Mouse (Mus musculus): Measurements from ENCODE around the gene Naip5.
"Not testable (repeated sequence)": the region's sequence is repeated elsewhere in the genome, so short reads cannot be mapped to it uniquely, and the experiment has no call there.

Gene Naip5

GRCm38 (mm10) chr13:100246223-100246622, at the start of gene Naip5:
TSS of gene Naip5 (minus strand) at chr13:100246323.
- DNase-seq (ENCODE audit: low spot score) = not testable (repeated sequence)

GRCm38 (mm10) chr13:100284611-100285010, 38.5 kb upstream of the Naip5 start:
- no peak for DNase-seq (ENCODE audit: low spot score)

DNA sequence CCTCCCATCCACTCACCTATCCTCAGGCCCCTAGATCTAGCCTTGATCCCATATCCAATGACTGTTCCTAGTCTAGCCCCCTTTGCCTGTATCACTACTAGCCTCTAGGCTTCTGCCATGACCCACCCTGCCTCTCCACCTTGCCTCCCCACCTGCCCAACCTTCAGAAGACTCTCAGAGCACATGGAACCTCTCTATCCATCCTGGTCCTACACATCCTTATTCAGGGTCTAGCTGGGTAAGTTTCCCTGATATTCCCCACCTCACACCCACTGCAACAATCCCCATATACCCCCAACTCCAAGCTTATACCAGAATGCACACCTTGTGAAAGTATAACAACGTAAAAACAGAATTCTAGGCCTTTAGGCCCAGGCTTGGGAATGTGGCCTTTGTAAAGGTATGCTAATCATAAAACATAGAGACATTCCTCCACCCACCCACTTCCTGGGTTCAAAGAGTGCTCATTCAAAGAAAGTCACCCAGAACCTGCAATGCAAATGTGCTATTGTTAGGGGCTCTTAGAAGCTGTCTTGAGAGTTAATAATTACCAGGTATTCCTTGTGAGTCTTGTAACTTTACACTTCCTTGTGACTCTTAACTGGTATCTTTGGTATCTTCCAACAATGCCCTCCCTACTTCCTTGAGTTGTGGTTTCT, 25.5 kb upstream of the Naip5 start:
- DNase-seq (ENCODE audit: low spot score) = not testable (repeated sequence)

GRCm38 (mm10) chr13:100256996-100257395, 10.9 kb upstream of the Naip5 start:
- DNase-seq (ENCODE audit: low spot score) = not testable (repeated sequence)

DNA sequence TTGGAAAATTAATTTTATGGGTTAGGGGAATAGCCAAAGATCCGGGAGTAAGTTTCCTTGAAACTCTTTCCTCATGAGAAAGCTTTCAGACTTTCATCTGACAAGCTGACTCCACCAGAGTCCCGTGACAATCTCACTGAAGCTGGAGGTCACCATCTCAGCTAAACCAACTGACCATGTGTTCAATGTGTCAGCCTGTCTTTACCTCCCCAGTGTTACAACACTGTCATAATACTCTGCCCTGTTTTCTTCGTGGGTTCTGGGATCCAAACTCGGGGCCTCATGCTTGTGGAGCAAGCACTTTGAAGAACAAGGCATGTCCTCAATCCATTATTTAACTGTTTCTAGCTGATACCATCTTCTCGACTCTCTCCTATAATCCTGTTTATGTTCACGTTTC, 9.8 kb upstream of the Naip5 start:
- DNase-seq (ENCODE audit: low spot score) = not testable (repeated sequence)

GRCm38 (mm10) chr13:100251897-100252296, 5.8 kb upstream of the Naip5 start:
- DNase-seq (ENCODE audit: low spot score) = not testable (repeated sequence)

- DNase-seq (ENCODE audit: low spot score) = not testable (repeated sequence)
Measured at GRCm38 (mm10) chr13:100246896-100247519, 885 bp upstream of the Naip5 start.

- DNase-seq (ENCODE audit: low spot score) = no peak
Measured at GRCm38 (mm10) chr13:100243702-100244101, 2.4 kb downstream of the Naip5 start.

GRCm38 (mm10) chr13:100213683-100214082, 32.4 kb downstream of the Naip5 start:
- DNase-seq (ENCODE audit: low spot score) = not testable (repeated sequence)

DNA sequence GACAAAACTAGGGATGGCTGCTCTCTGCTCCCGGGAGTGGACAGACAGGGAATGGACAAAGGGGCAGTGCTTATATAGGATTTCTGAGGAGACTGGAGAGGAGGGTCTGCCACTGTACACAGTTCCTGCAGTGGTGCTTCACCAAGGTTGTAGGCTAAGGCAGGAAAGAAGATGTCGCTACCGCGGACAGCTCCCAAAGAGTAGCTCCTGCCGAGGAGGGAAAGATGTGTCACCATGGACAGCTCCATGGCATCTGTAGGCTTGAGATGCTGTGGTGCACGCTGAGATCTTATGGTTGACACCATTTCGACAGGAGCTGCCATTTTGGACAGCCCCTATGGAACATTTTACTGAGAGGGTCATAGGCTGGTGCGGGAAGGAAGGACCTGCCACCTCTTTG, 35.6 kb downstream of the Naip5 start:
- DNase-seq (ENCODE audit: low spot score) = no peak

- DNase-seq (ENCODE audit: low spot score) = no peak
Measured at GRCm38 (mm10) chr13:100203319-100203718, 42.8 kb downstream of the Naip5 start.

GRCm38 (mm10) chr13:100201659-100202333, 44.3 kb downstream of the Naip5 start, which contains the start of gene Naip2:
TSS of gene Naip2 (minus strand) at chr13:100202092.
- not testable (repeated sequence) for DNase-seq (ENCODE audit: low spot score)

GRCm38 (mm10) chr13:100200778-100201177, 45.3 kb downstream of the Naip5 start:
- no peak for DNase-seq (ENCODE audit: low spot score)

- no peak for DNase-seq (ENCODE audit: low spot score)
Measured at GRCm38 (mm10) chr13:100195421-100195820, 50.7 kb downstream of the Naip5 start.

DNA sequence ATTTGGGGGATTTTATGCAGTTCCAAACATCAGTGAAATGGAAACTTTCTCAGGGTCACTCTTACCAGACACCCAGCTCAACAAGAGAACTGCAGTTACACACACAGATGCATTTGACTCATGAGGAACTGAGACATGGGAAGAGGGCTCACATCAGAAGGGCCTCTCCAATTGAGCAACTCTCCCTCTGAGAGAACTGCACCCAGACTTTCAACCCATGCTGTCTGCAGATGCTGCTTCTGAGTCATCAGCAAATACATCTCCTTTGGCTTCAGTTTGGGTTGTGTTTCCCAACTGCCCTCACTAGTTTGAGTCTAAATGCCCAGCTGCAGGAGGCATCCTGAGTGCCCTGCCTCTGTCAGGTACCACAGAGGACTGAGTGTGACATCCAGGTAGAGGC, 63.0 kb downstream of the Naip5 start:
- DNase-seq (ENCODE audit: low spot score) = not testable (repeated sequence)

DNA sequence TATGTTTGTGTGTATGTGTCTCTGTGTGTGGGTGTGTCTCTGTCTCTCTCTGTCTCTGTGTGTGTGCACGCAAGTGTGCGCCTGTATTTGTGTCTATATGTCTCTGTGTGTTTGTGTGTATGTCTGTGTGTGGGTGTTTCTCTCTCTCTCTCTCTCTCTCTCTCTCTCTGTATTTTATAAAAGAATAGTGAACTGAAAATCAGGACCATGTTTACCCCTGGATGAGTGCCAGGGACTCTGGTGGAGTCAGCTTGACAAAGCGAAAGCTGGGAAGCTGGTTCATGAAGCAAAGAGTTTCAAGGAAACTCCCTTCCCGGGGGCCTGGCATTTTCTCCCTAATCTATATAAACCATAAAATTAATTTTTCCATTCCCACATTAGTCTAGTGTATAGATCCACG, 71.8 kb downstream of the Naip5 start:
- not testable (repeated sequence) for DNase-seq (ENCODE audit: low spot score)

DNA sequence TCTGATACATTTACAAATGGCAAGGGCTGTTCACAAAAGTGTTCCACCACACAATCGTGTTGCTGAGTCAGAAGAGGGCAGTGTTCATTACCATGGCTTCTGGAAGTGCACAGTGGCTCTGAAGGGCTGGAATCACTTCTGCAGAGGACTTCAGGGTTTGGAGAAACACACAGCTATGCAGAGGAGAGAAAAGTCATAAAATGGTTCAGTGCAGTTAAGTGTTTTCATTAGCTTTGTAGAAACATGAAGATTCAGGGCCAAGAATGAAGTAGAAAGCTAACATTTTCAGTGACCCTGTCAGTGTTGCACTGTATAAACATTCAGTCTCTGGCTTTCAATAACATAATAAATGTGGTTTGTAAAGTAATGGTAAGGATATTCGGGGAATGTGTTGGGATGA, 79.7 kb downstream of the Naip5 start:
- not testable (repeated sequence) for DNase-seq (ENCODE audit: low spot score)

- DNase-seq (ENCODE audit: low spot score) = not testable (repeated sequence)
Measured at GRCm38 (mm10) chr13:100162467-100162866, 83.7 kb downstream of the Naip5 start.
